Mouse (Mus musculus): ENCODE data around the gene Ogfrl1. TPM values are rescaled to one million over a fixed set of nuclear protein-coding genes. Genes with fewer than 3 reads are reported as not detected.

The Ogfrl1 gene
- total and polyA plus RNA-seq, 3 experiments: 6.6 to 9.0 TPM; not detected in 1

GRCm38 (mm10) chr1:23342224-23342623, 55.3 kb downstream of the Ogfrl1 start:
- H3K9me3 ChIP-seq (replicated peaks; ENCODE audit: insufficient read depth, low read length): no peaks in the 10 kb centered on the region
- H3K36me3 ChIP-seq (ENCODE audit: control insufficient read depth in 1 of 2, insufficient read depth in 2 of 2, low read length in 2 of 2): no peaks in the 10 kb centered on the region
- H3K79me2 ChIP-seq (ENCODE audit: control insufficient read depth, insufficient read depth, low read length, poor library complexity): no peaks in the 10 kb centered on the region
- TF ChIP-seq ETS1 (IDR thresholded peaks at IDR 0.05; ENCODE audit: low read depth, low read length) (no peak), BHLHE40 (IDR thresholded peaks at IDR 0.05; ENCODE audit: borderline replicate concordance, low read depth, low read length) (no peak), ZKSCAN1 (IDR thresholded peaks at IDR 0.05; ENCODE audit: low read depth, low read length) (no peak), SMC3 (IDR thresholded peaks at IDR 0.05; ENCODE audit: low read depth, low read length) (no peak), TAL1 (IDR thresholded peaks at IDR 0.05; ENCODE audit: low read length) (no peak), MEF2A (IDR thresholded peaks at IDR 0.05; ENCODE audit: extremely low read depth, insufficient replicate concordance, low read depth, low read length, poor library complexity, severe bottlenecking) (no peak), NELFE (IDR thresholded peaks at IDR 0.05; ENCODE audit: low read depth, low read length) (no peak), MAZ (IDR thresholded peaks at IDR 0.05; ENCODE audit: low read depth, low read length) (no peak), USF2 (IDR thresholded peaks at IDR 0.05; ENCODE audit: borderline replicate concordance in 1 of 2, insufficient read depth in 1 of 2, low read depth in 1 of 2, low read length in 2 of 2) (no peak), MYB (IDR thresholded peaks at IDR 0.05; ENCODE audit: low read depth, low read length) (no peak), KAT2A (conservative IDR thresholded peaks at IDR 0.05; ENCODE audit: low read depth, low read length) (no peak), ZMIZ1 (IDR thresholded peaks at IDR 0.05; ENCODE audit: low read depth, low read length) (no peak), MAX (IDR thresholded peaks at IDR 0.05; ENCODE audit: low read length) (no peak), TCF12 (IDR thresholded peaks at IDR 0.05; ENCODE audit: low read depth, low read length) (no peak), JUND (IDR thresholded peaks at IDR 0.05; ENCODE audit: low read depth, low read length) (no peak), SIN3A (IDR thresholded peaks at IDR 0.05; ENCODE audit: low read length) (no peak), GATA1 (IDR thresholded peaks at IDR 0.05; ENCODE audit: low read depth, low read length) (no peak), NRF1 (IDR thresholded peaks at IDR 0.05; ENCODE audit: insufficient read depth, low read depth, low read length, poor library complexity, severe bottlenecking) (no peak), GABPA (IDR thresholded peaks at IDR 0.05; ENCODE audit: low read depth, low read length) (no peak), EP300 (IDR thresholded peaks at IDR 0.05; ENCODE audit: low read depth in 1 of 2, low read length in 2 of 2) (no peak)
- H3K4me3 ChIP-seq (ENCODE audit: control insufficient read depth in 1 of 2, insufficient read depth in 1 of 2, low read depth in 2 of 2, low read length in 2 of 2): no peak overlapping the region
- no peaks in the 10 kb centered on the region for H3K27me3 ChIP-seq (ENCODE audit: control insufficient read depth in 1 of 2, insufficient read depth in 2 of 2, low read length in 2 of 2)
- DNase-seq (ENCODE audit: low read depth, low spot score): no peak
- no peaks in the 10 kb centered on the region; a peak in 1 of 4 replicates for H3K4me1 ChIP-seq (ENCODE audit: control insufficient read depth in 1 of 2, insufficient read depth in 2 of 2, low read length in 2 of 2)
- H3K27ac ChIP-seq (ENCODE audit: control insufficient read depth, low read depth, low read length): no peak overlapping the region
- H3K9ac ChIP-seq (ENCODE audit: control insufficient read depth, low read depth, low read length, poor library complexity, severe bottlenecking): no peak overlapping the region

Data from MEL (cell line).